Mouse (Mus musculus) ES-E14 (cell line): ENCODE measurements around the gene Nucks1.

ENCODE experiments used
- CHD2 ChIP-seq: IDR thresholded peaks from 2 replicates; pipeline ENCODE4 v1.6.1; 2014; ENCODE audit warnings: mild to moderate bottlenecking, low read depth, low read length, inconsistent platforms
- MAFK ChIP-seq: IDR thresholded peaks from 2 replicates; pipeline ENCODE4 v1.6.1; 2014; ENCODE audit warnings: mild to moderate bottlenecking, low read depth, low read length, inconsistent platforms; ENCODE audit not compliant: insufficient read depth
- ZNF384 ChIP-seq: IDR thresholded peaks from 2 replicates; pipeline ENCODE4 v1.6.1; 2012; ENCODE audit warnings: low read depth, low read length, inconsistent platforms

DNA sequence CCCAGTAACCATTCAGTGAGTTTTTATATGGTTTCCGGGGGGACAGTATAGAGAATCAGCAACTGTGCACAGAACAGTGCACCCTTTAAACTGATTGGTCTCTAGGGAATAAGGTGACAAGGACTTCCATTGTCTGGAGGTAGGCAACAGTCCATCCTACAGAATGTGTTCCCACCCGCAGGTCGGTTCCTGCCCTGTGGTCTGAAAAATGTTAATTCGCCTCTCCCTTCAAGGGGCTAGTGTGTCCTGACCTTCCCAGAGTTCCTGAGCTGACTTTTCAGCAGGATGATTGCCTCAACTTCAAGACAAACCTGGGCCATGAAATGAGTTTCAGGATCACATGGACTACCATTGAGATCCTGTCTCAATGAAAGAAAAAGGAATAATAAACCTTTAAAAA lies 18.9 kb upstream of the Nucks1 start:
- no peak for TF ChIP-seq CHD2
- no peak for TF ChIP-seq ZNF384
- no peak for TF ChIP-seq MAFK
